Mouse (Mus musculus): Measurements from ENCODE around the gene Banp. TPM values are rescaled to one million over a fixed set of nuclear protein-coding genes. Genes with fewer than 3 reads are reported as not detected.

The Banp gene
- polyA plus RNA-seq, 1 experiment from 2014 or later, result 54.6 TPM

DNA sequence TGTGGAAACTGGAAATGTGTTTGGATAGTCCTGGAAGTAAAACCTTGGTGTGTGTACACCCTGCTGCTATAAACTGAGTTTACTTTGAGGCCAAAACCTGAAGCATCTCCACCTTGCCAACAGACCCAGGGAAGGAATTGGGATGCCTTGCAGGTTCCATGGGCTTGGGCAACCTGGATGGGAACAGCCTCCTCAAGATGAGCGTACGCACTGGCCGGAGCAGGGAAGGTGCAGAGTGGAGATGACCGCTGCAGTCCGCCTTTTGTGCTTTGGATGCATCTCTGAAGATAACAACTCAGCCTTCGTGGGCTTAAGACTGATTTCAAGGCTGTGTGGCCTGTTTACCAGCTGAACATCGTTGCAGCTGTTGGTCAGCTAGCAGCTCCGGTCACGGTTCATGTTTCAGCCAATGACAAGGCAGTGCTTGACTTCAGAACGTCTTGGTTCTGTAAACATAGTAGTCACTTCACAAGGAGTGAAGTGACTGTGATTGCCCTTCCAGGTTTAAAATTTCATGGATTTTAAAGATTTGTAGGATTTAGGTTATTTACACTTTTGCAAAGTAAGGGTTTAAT, 5.5 kb downstream of the Banp start:
- ATAC-seq (replicated peaks), result no peak
- no peak overlapping the region for H3K4me2 ChIP-seq
- H3K9ac ChIP-seq, result no peak overlapping the region
- H3K27me3 ChIP-seq (replicated peaks), result no peaks in the 10 kb centered on the region
- H3K4me3 ChIP-seq, result no peak overlapping the region
- H3K27ac ChIP-seq, result no peak overlapping the region
- WGBS, result 87% methylated on average over 10 of the region's 10 CpGs
- H3K4me1 ChIP-seq, result peaks cover 22% of the 10 kb centered on the region
- 0 out of 2 replicates have a peak, but pooled peaks cover 4% of the 10 kb centered on the region for H3K36me3 ChIP-seq (replicated peaks)
- no peaks in the 10 kb centered on the region for H3K9me3 ChIP-seq

GRCm38 (mm10) chr8:121955825-121956500, 6.4 kb downstream of the Banp start:
- WGBS, result 96% methylated on average over 1 of the region's 1 CpGs

GRCm38 (mm10) chr8:121958395-121958794, 8.8 kb downstream of the Banp start:
- 97% methylated on average over 1 of the region's 1 CpGs for WGBS
- Histone ChIP-seq H3K36me3 (replicated peaks) (0 out of 2 replicates have a peak, but pooled peaks cover 4% of the 10 kb centered on the region), H3K9me3 (no peaks in the 10 kb centered on the region), H3K27ac (no peak overlapping the region), H3K4me3 (no peak overlapping the region), H3K4me1 (peaks cover 3% of the 10 kb centered on the region; the same call in 1 of the 2 replicates), H3K4me2 (no peak overlapping the region), H3K9ac (no peak overlapping the region), H3K27me3 (replicated peaks) (no peaks in the 10 kb centered on the region)
- no peak for ATAC-seq (replicated peaks)

More at GRCm38 (mm10) chr8:121955825-121956500, 6.4 kb downstream of the Banp start:
- Histone ChIP-seq H3K4me1 (peaks cover 22% of the 10 kb centered on the region), H3K4me2 (no peak overlapping the region), H3K4me3 (no peak overlapping the region), H3K27ac (no peak overlapping the region), H3K36me3 (replicated peaks) (0 out of 2 replicates have a peak, but pooled peaks cover 4% of the 10 kb centered on the region), H3K9ac (no peak overlapping the region), H3K9me3 (no peaks in the 10 kb centered on the region), H3K27me3 (replicated peaks) (no peaks in the 10 kb centered on the region)
- ATAC-seq (replicated peaks), result no peak

DNA sequence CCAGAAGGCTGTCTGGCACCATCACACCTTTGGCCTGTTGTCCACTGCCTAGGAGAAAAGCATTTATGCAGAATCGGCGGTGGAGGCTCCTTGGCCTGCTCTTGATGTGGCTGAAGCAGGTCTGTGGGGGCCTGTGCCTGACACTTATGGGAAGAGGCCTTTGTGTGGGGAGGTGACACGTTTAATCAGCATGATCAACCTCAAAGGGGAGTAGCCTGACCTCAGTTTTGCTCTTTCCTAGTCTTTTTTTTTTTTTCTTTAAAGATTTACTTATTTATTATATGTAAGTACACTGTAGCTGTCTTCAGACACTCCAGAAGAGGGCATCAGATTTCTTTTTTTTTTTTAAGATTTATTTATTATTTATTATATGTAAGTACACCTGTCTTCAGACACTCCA, 13.3 kb downstream of the Banp start:
- Histone ChIP-seq H3K4me3 (no peak overlapping the region), H3K27ac (no peak overlapping the region), H3K4me1 (peaks cover 20% of the 10 kb centered on the region), H3K9ac (no peak overlapping the region), H3K9me3 (no peaks in the 10 kb centered on the region), H3K4me2 (no peak overlapping the region), H3K36me3 (replicated peaks) (no peaks in the 10 kb centered on the region), H3K27me3 (replicated peaks) (no peaks in the 10 kb centered on the region)
- ATAC-seq (replicated peaks), result no peak
- 79% methylated on average over 3 of the region's 3 CpGs for WGBS

DNA sequence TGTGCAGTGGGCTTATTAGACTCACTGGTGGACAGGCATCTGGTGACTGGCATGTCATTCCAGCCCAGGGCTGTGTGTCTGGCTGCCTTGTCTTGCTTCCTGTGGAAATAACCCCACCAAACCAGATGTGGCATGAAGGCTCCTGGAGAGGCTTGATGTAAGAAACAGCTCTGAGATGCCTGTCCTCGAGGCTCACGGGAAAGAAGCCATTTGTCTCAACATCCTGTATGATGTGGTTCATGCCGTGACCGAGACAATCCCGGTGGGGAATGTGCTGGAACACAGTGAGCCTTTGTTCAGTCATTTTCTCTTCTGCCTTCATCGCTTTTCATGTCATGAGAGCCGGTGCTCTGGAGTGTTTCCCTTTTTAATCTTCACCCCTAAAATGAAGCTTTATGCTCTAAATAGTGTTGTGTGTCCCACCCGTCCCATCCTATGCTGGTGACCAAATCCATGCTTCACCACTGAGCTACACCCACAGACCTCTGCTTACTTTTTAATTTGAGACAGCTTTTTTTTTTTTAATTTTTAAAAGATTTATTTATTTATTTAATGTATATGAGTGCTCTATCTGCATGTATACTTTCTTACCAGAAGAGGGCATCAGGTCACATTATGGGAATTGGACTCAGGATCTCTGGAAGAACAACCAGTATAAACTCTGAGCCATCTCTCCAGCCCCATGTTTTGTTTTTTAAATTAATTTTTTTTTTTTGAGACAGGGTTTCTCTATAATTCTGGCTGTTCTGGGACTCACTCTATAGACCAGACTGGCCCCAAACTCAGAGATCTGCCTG, 15.4 kb downstream of the Banp start:
- Histone ChIP-seq H3K4me1 (peaks cover 26% of the 10 kb centered on the region), H3K9ac (no peak overlapping the region), H3K9me3 (no peaks in the 10 kb centered on the region), H3K27ac (no peak overlapping the region), H3K36me3 (replicated peaks) (no peaks in the 10 kb centered on the region), H3K27me3 (replicated peaks) (no peaks in the 10 kb centered on the region), H3K4me2 (no peak overlapping the region), H3K4me3 (no peak overlapping the region)
- no peak for ATAC-seq (replicated peaks)
- WGBS, result 80% methylated on average over 8 of the region's 8 CpGs

GRCm38 (mm10) chr8:121966110-121966509, 16.6 kb downstream of the Banp start:
- WGBS, result 74% methylated on average over 5 of the region's 5 CpGs
- no peak overlapping the region for H3K4me2 ChIP-seq
- H3K9ac ChIP-seq, result no peak overlapping the region
- ATAC-seq (replicated peaks), result no peak
- H3K4me3 ChIP-seq, result no peak overlapping the region
- H3K4me1 ChIP-seq, result peaks cover 33% of the 10 kb centered on the region
- no peaks in the 10 kb centered on the region for H3K36me3 ChIP-seq (replicated peaks)
- H3K9me3 ChIP-seq, result no peaks in the 10 kb centered on the region
- H3K27ac ChIP-seq, result no peak overlapping the region
- no peaks in the 10 kb centered on the region for H3K27me3 ChIP-seq (replicated peaks)

GRCm38 (mm10) chr8:121966714-121967448, 17.3 kb downstream of the Banp start:
- Histone ChIP-seq H3K9ac (no peak overlapping the region), H3K4me1 (peaks cover 41% of the 10 kb centered on the region), H3K9me3 (no peaks in the 10 kb centered on the region), H3K27ac (0 out of 2 replicates have a peak overlapping the region, but pooled peaks have one; percentile 5), H3K36me3 (replicated peaks) (no peaks in the 10 kb centered on the region), H3K4me2 (no peak overlapping the region), H3K27me3 (replicated peaks) (no peaks in the 10 kb centered on the region), H3K4me3 (no peak overlapping the region)
- peak; percentile 52; the same call in 1 of the 2 replicates for ATAC-seq (replicated peaks)
- WGBS, result 38% methylated on average over 7 of the region's 7 CpGs

DNA sequence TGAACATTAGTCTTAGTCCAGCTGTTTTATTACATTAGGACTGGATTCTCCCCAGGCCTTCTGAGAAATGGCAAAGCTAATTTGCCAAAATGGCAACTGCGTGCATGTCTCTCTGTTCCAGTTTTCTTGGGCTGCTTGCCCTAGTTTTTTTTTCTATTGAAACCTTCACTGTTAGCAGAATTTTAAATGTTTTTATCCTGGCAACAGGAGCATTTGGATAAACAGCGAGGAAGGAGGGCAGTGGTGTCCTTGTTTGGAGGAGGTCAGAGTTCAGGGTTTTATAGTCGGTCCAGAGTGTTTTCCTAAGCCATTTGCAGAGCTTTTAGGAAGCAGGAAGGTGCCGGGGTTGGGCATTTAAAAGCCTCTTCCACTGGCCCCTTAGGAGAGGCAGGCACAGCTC, 18.4 kb downstream of the Banp start:
- no peak overlapping the region for H3K4me3 ChIP-seq
- H3K27ac ChIP-seq, result no peak overlapping the region
- no peaks in the 10 kb centered on the region for H3K27me3 ChIP-seq (replicated peaks)
- no peaks in the 10 kb centered on the region for H3K9me3 ChIP-seq
- 53% methylated on average over 4 of the region's 4 CpGs for WGBS
- ATAC-seq (replicated peaks), result no peak
- peaks cover 43% of the 10 kb centered on the region for H3K4me1 ChIP-seq
- H3K4me2 ChIP-seq, result no peak overlapping the region
- H3K9ac ChIP-seq, result no peak overlapping the region
- H3K36me3 ChIP-seq (replicated peaks), result no peaks in the 10 kb centered on the region

- no peak overlapping the region for H3K27ac ChIP-seq
- no peaks in the 10 kb centered on the region for H3K9me3 ChIP-seq
- H3K4me1 ChIP-seq, result peaks cover 43% of the 10 kb centered on the region
- H3K27me3 ChIP-seq (replicated peaks), result no peaks in the 10 kb centered on the region
- 81% methylated on average over 4 of the region's 4 CpGs for WGBS
- H3K36me3 ChIP-seq (replicated peaks), result no peaks in the 10 kb centered on the region
- no peak overlapping the region for H3K4me3 ChIP-seq
- H3K4me2 ChIP-seq, result no peak overlapping the region
- no peak overlapping the region for H3K9ac ChIP-seq
- no peak for ATAC-seq (replicated peaks)
These were observed 19.0 kb downstream of the Banp start for GRCm38 (mm10) chr8:121968542-121968941.

DNA sequence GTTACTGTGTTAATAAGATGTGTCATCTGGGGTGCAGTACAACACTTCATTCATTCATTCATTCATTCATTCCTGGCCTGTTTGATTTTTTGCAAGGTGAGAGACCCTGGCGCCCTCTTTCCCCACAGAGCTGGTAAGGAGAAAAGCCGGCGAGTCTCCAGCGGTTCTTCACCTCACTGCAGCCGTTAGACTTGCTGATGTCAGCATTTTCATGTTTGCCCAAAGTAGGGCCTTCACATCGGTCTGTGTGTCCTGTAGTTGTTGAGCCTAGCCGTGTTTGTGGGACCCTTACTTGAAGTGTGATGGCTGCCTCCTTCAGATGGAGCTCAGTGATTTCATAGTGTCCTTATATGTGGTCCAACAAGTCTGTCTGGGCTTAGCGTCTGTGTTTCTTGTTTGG, 20.7 kb downstream of the Banp start:
- WGBS, result 89% methylated on average over 8 of the region's 8 CpGs
- Histone ChIP-seq H3K4me2 (no peak overlapping the region), H3K27ac (0 out of 2 replicates have a peak overlapping the region, but pooled peaks have one; percentile 1), H3K4me3 (no peak overlapping the region), H3K9ac (no peak overlapping the region), H3K27me3 (replicated peaks) (no peaks in the 10 kb centered on the region), H3K9me3 (no peaks in the 10 kb centered on the region), H3K36me3 (replicated peaks) (peaks cover 5% of the 10 kb centered on the region; the same call in 1 of the 2 replicates), H3K4me1 (peaks cover 43% of the 10 kb centered on the region)
- ATAC-seq (replicated peaks), result no peak

DNA sequence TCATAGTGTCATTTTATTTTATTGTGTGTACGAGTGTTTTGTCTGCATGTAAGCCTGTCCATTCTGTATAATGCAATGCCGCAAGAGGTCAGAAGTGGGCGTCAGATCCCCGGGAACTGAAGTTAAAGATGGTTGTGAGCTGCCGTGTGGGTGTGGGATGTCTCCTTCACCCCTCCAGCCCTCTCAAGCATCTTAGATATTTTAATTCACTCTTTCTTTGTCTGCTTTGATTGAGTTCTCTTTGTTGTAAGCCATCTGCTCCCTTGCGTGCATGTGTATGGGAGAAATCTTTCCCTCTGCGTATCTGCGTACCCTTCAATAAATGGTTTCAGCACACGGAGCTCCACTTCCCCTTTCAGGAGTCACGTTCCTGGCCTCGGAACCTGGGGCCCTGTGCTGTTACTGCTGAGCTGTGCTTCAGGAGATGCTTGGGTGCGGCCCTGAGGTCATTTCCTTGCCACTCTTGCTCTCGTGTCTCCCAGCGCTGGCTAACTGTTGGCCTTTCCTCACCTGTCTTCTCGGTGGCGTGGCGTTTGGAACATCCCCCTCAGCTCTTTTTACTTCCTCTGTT, 22.0 kb downstream of the Banp start:
- 61% methylated on average over 17 of the region's 17 CpGs for WGBS
- Histone ChIP-seq H3K4me2 (no peak overlapping the region), H3K27me3 (replicated peaks) (no peaks in the 10 kb centered on the region), H3K36me3 (replicated peaks) (peaks cover 18% of the 10 kb centered on the region; the same call in 1 of the 2 replicates), H3K27ac (peak overlapping the region; percentile 56; the same call in 1 of the 2 replicates), H3K9me3 (no peaks in the 10 kb centered on the region), H3K4me3 (no peak overlapping the region), H3K9ac (no peak overlapping the region), H3K4me1 (peaks cover 39% of the 10 kb centered on the region)
- ATAC-seq (replicated peaks), result no peak

All from midbrain, embryonic 15.5 days (tissue).